In the genomic region with DNA sequence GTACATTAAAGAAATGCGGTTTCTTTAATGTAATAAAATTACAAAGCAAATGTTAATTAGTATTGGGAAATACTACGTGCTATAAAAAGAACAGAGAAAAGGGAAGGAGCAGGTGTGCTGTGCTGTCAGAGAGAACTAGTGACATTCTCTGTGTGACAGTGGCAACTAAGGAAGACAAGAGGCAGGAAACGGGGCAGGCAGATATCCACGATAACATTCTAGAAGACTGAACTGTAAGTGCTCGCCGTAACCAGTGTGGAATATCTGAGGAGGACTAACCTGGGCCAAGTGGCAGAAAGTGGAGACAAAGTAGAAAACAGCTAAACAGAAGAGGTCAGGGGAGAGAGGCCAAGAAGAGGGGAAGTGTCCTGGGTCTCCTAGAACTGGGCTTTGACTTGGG, we compare ENCODE assay signal across 19 mouse cellular contexts. TPM values are rescaled to one million over a fixed set of nuclear protein-coding genes. Genes with fewer than 3 reads are reported as not detected.
DNase-seq lines count a peak whose midpoint lies in the region; ATAC-seq and TF ChIP-seq lines count a peak whose summit lies in the region.
"Had no signal": no experiment of that assay in that cellular context is flagged by ENCODE, and none has a peak within 500 bp of the region (broad histone marks: within the 10 kb centered on the region; RNA-seq: fewer than 3 reads in every experiment).

No protein-coding gene starts in this region.

- no peaks in the 10 kb centered on the region for H3K9me3 ChIP-seq in G1E (replicated peaks)
- H3K9me3 ChIP-seq in liver, embryonic 16.5 days (replicated peaks; ENCODE audit: control insufficient read depth, low read length): no peaks in the 10 kb centered on the region
- no peaks in the 10 kb centered on the region for H3K9me3 ChIP-seq in intestine, embryonic 16.5 days (ENCODE audit: control insufficient read depth, low read length)
- H3K9me3 ChIP-seq: embryonic facial prominence, embryonic 12.5 days; heart, embryonic 15.5 days; hindbrain, embryonic 12.5 days; midbrain, embryonic 12.5 days had no signal

- TF ChIP-seq POLR2A in lung, adult 2 months (IDR thresholded peaks at IDR 0.05; ENCODE audit: borderline replicate concordance, extremely low read depth, low read depth, low read length): no peak

- DNase-seq in G1E (ENCODE audit: low spot score): no peak
- peak; percentile 63 for DNase-seq in thymus, postnatal 25 days
- DNase-seq in lung, adult 2 months: no peak
- no peak for DNase-seq in adrenal gland, adult (ENCODE audit: inconsistent age in 2 of 2, low spot score in 1 of 2)
- DNase-seq: adrenal gland, postnatal 25 days; cerebellum, postnatal 14 days; heart, adult 11 months; right cerebral cortex, postnatal 14 days had no signal

- no peak overlapping the region for H3K4me3 ChIP-seq in G1E (ENCODE audit: low read depth, low read length)
- H3K4me3 ChIP-seq in liver, embryonic 16.5 days (ENCODE audit: low read depth, low read length): no peak overlapping the region
- H3K4me3 ChIP-seq in lung, adult 2 months (replicated peaks; ENCODE audit: extremely low read depth, low read depth, low read length): no peak overlapping the region
- H3K4me3 ChIP-seq in intestine, embryonic 16.5 days (ENCODE audit: low read length): no peak overlapping the region
- H3K4me3 ChIP-seq: embryonic facial prominence, embryonic 12.5 days; heart, embryonic 15.5 days; hindbrain, embryonic 12.5 days; midbrain, embryonic 12.5 days had no signal

- H3K36me3 ChIP-seq in G1E (replicated peaks): peaks cover 7% of the 10 kb centered on the region
- no peaks in the 10 kb centered on the region for H3K36me3 ChIP-seq in liver, embryonic 16.5 days (ENCODE audit: control insufficient read depth, insufficient read depth)
- no peaks in the 10 kb centered on the region for H3K36me3 ChIP-seq in intestine, embryonic 16.5 days (ENCODE audit: control insufficient read depth, insufficient read depth, low read length)
- H3K36me3 ChIP-seq: embryonic facial prominence, embryonic 12.5 days; heart, embryonic 15.5 days; hindbrain, embryonic 12.5 days; midbrain, embryonic 12.5 days had no signal

- H3K27me3 ChIP-seq in G1E (ENCODE audit: insufficient read depth, low read length): no peaks in the 10 kb centered on the region
- peaks cover 4% of the 10 kb centered on the region; the same call in 1 of the 2 replicates for H3K27me3 ChIP-seq in liver, embryonic 16.5 days (ENCODE audit: control insufficient read depth, insufficient read depth, low read depth, low read length)
- H3K27me3 ChIP-seq in intestine, embryonic 16.5 days (replicated peaks; ENCODE audit: control insufficient read depth, insufficient read depth, low read length): peaks cover 8% of the 10 kb centered on the region

- peak overlapping the region; percentile 14; the same call in 1 of the 2 replicates for H3K4me2 ChIP-seq in liver, embryonic 16.5 days (ENCODE audit: low read depth, low read length)
- H3K4me2 ChIP-seq in intestine, embryonic 16.5 days (ENCODE audit: low read depth, low read length): no peak overlapping the region
- H3K4me2 ChIP-seq: embryonic facial prominence, embryonic 12.5 days; heart, embryonic 15.5 days; hindbrain, embryonic 12.5 days; midbrain, embryonic 12.5 days had no signal

- ATAC-seq in G1E (ENCODE audit: extremely low read depth, insufficient number of reproducible peaks, low FRiP score, poor library complexity, severe bottlenecking): peak; percentile 60; the same call in 1 of the 2 replicates
- peak; percentile 59 for ATAC-seq in common myeloid progenitor, adult 5-6 weeks (replicated peaks; ENCODE audit: low read depth, poor library complexity, severe bottlenecking)
- peak; percentile 24; the same call in 1 of the 2 replicates for ATAC-seq in liver, embryonic 16.5 days (ENCODE audit: low read depth)
- no peak for ATAC-seq in intestine, embryonic 16.5 days
- ATAC-seq: intestine, postnatal 0 days had no signal

- TF ChIP-seq CTCF in G1E (IDR thresholded peaks at IDR 0.05; ENCODE audit: low read depth, low read length): no peak
- no peak for TF ChIP-seq CTCF in lung, adult 2 months (IDR thresholded peaks at IDR 0.05; ENCODE audit: insufficient read depth, low read length)

- H3K27ac ChIP-seq in liver, embryonic 16.5 days (ENCODE audit: low read length): no peak overlapping the region
- no peak overlapping the region for H3K27ac ChIP-seq in intestine, embryonic 16.5 days (ENCODE audit: low read length)
- H3K27ac ChIP-seq: embryonic facial prominence, embryonic 12.5 days; heart, embryonic 15.5 days; hindbrain, embryonic 12.5 days; kidney, postnatal 0 days; midbrain, embryonic 12.5 days had no signal

- peaks cover 11% of the 10 kb centered on the region for H3K4me1 ChIP-seq in G1E (ENCODE audit: insufficient read depth, low read depth, low read length)
- peaks cover 9% of the 10 kb centered on the region for H3K4me1 ChIP-seq in liver, embryonic 16.5 days (ENCODE audit: control insufficient read depth, low read depth, low read length)
- no peaks in the 10 kb centered on the region for H3K4me1 ChIP-seq in lung, adult 2 months (ENCODE audit: control insufficient read depth, insufficient read depth, low read length)
- no peaks in the 10 kb centered on the region for H3K4me1 ChIP-seq in intestine, embryonic 16.5 days (ENCODE audit: control insufficient read depth, insufficient read depth, low read length)
- H3K4me1 ChIP-seq: embryonic facial prominence, embryonic 12.5 days; heart, embryonic 15.5 days; hindbrain, embryonic 12.5 days; midbrain, embryonic 12.5 days had no signal

- peak overlapping the region; percentile 13; the same call in 1 of the 2 replicates for H3K9ac ChIP-seq in liver, embryonic 16.5 days (ENCODE audit: low read depth, low read length)
- no peak overlapping the region for H3K9ac ChIP-seq in intestine, embryonic 16.5 days (ENCODE audit: low read depth, low read length)
- H3K9ac ChIP-seq: embryonic facial prominence, embryonic 12.5 days; heart, embryonic 15.5 days; hindbrain, embryonic 12.5 days; midbrain, embryonic 12.5 days had no signal

- 19% methylated on average over 6 of the region's 6 CpGs for WGBS in liver, embryonic 16.5 days (ENCODE audit: insufficient replicate concordance)
- WGBS in lung, adult 2 months: 51% methylated on average over 6 of the region's 6 CpGs
- 73% methylated on average over 6 of the region's 6 CpGs for WGBS in intestine, embryonic 16.5 days

RNA-seq across cellular contexts. Expression of a gene that starts 5.8 kb away (rescaled TPM):
- total RNA-seq in G1E (2014; fragmentation: Nextera tagmentation): 143 and 149 TPM in 2 replicates
- total RNA-seq in G1E (2017): 60.5 and 70.1 TPM in 2 replicates
- polyA plus RNA-seq in G1E (2012): 214 and 245 TPM in 2 replicates
- total RNA-seq in common myeloid progenitor, adult 5-6 weeks (2017): 197 and 213 TPM in 2 replicates
- polyA plus RNA-seq in liver, embryonic 16.5 days (2015; fragmentation: Nextera tagmentation; extraction: Ambion mirVana): 32.8 and 35.1 TPM in 2 replicates
- 28.0 and 39.9 TPM in 2 replicates for polyA plus RNA-seq in lung, adult 2 months (2012; rRNA removed)
- polyA plus RNA-seq in intestine, embryonic 16.5 days (2015; fragmentation: Nextera tagmentation; extraction: Ambion mirVana): 1.5 and 1.9 TPM in 2 replicates

RNA-seq across cellular contexts. Expression of a gene that starts 51.3 kb away (rescaled TPM):
- total RNA-seq in G1E (2014; fragmentation: Nextera tagmentation) (not detected in 2 replicates), G1E (2017) (0.17 TPM in 1 of 2 replicates, not detected in the other)
- not detected in 2 replicates for polyA plus RNA-seq in G1E (2012)
- total RNA-seq in common myeloid progenitor, adult 5-6 weeks (2017): not detected in 2 replicates
- not detected in 2 replicates for polyA plus RNA-seq in liver, embryonic 16.5 days (2015; fragmentation: Nextera tagmentation; extraction: Ambion mirVana)
- not detected in 2 replicates for polyA plus RNA-seq in lung, adult 2 months (2012; rRNA removed)
- not detected in 2 replicates for polyA plus RNA-seq in intestine, embryonic 16.5 days (2015; fragmentation: Nextera tagmentation; extraction: Ambion mirVana)
- total RNA-seq: adrenal gland, postnatal 25 days; layer of hippocampus, adult 8-10 months had no signal
- polyA plus RNA-seq: embryonic facial prominence, embryonic 12.5 days; heart, embryonic 15.5 days; hindbrain, embryonic 12.5 days; intestine, postnatal 0 days; kidney, postnatal 0 days; limb, embryonic 14.5 days; midbrain, embryonic 12.5 days had no signal

Comparison
In these comparisons a context has a peak if more than half of its experiments do, and no peak if none do; other contexts are left out.
1. RNA of a gene that starts 5.8 kb away (polyA plus RNA-seq): 214 to 245 TPM in G1E, 32.8 to 35.1 TPM in liver, embryonic 16.5 days and 28.0 to 39.9 TPM in lung, adult 2 months; 1.5 to 1.9 TPM in intestine, embryonic 16.5 days; every median in the first group is over 10 times any median in the second.